Mouse (Mus musculus) C2C12 (cell line): Measurements from ENCODE around the gene Dcaf15.

Experiments
- CTCF ChIP-seq: IDR thresholded peaks from one replicate; pipeline ENCODE4 v1.5.1; 2011; ENCODE audit not compliant: control insufficient read depth, insufficient read depth, insufficient read length
- USF1 ChIP-seq: IDR thresholded peaks from one replicate; pipeline ENCODE4 v1.6.1; 2011; ENCODE audit warnings: low read depth, mild to moderate bottlenecking, control low read depth, moderate library complexity

- TF ChIP-seq CTCF (no peak), USF1 (no peak)
Measured at GRCm38 (mm10) chr8:84065037-84065436, 39.5 kb downstream of the Dcaf15 start, which contains the start of gene Gm10643.
